Mouse (Mus musculus): ENCODE measurements at regions not wholly inside any gene's neighbourhood (a gene's known extent, or its start where the extent isn't known, plus 50 kb on each side); places are given as distances from the start of the nearest gene placed in this dataset.

- no peak for TF ChIP-seq CTCF (IDR thresholded peaks at IDR 0.05; ENCODE audit: low read depth)
- no peak overlapping the region for H3K9ac ChIP-seq (replicated peaks)
- no peaks in the 10 kb centered on the region for H3K4me1 ChIP-seq (replicated peaks; ENCODE audit: control insufficient read depth in 2 of 2, insufficient read depth in 2 of 2, low read length in 1 of 2)
- no peak for ATAC-seq (ENCODE audit: insufficient read depth)
- no peak for DNase-seq (ENCODE audit: low read depth in 3 of 3, low spot score in 3 of 3)
- WGBS (ENCODE audit: insufficient replicate concordance) = 52% methylated on average over 3 of the region's 3 CpGs
- no peak overlapping the region for H3K27ac ChIP-seq
- H3K4me2 ChIP-seq (ENCODE audit: low read depth) = no peak overlapping the region
- H3K36me3 ChIP-seq (replicated peaks; ENCODE audit: control insufficient read depth, insufficient read depth, low read depth) = no peaks in the 10 kb centered on the region
- H3K27me3 ChIP-seq (ENCODE audit: control insufficient read depth, insufficient read depth, low read length) = no peaks in the 10 kb centered on the region
- no peaks in the 10 kb centered on the region for H3K9me3 ChIP-seq (ENCODE audit: control insufficient read depth, low read length)
- no peak overlapping the region for H3K4me3 ChIP-seq (ENCODE audit: insufficient read depth in 1 of 2, low read depth in 2 of 2, low read length in 2 of 2)
Observed at GRCm38 (mm10) chr8:18480081-18480480, 498.0 kb downstream of the Defb40 start.

GRCm38 (mm10) chr8:18478166-18478565, 499.9 kb downstream of the Defb40 start:
- no peaks in the 10 kb centered on the region for H3K27me3 ChIP-seq (ENCODE audit: control insufficient read depth, insufficient read depth, low read length)
- H3K9me3 ChIP-seq (ENCODE audit: control insufficient read depth, low read length) = no peaks in the 10 kb centered on the region
- no peaks in the 10 kb centered on the region for H3K36me3 ChIP-seq (replicated peaks; ENCODE audit: control insufficient read depth, insufficient read depth, low read depth)
- no peak overlapping the region for H3K9ac ChIP-seq (replicated peaks)
- ATAC-seq (ENCODE audit: insufficient read depth) = no peak
- no peak overlapping the region for H3K4me3 ChIP-seq (ENCODE audit: insufficient read depth in 1 of 2, low read depth in 2 of 2, low read length in 2 of 2)
- no peak overlapping the region for H3K27ac ChIP-seq
- H3K4me2 ChIP-seq (ENCODE audit: low read depth) = no peak overlapping the region
- 52% methylated on average over 4 of the region's 4 CpGs for WGBS (ENCODE audit: insufficient replicate concordance)
- no peak for DNase-seq (ENCODE audit: low read depth in 3 of 3, low spot score in 3 of 3)
- no peak for TF ChIP-seq EP300 (IDR thresholded peaks at IDR 0.05; ENCODE audit: low read depth)
- no peak for TF ChIP-seq CTCF (IDR thresholded peaks at IDR 0.05; ENCODE audit: low read depth)
- no peaks in the 10 kb centered on the region for H3K4me1 ChIP-seq (replicated peaks; ENCODE audit: control insufficient read depth in 2 of 2, insufficient read depth in 2 of 2, low read length in 1 of 2)

- Histone ChIP-seq H3K27me3 (ENCODE audit: control insufficient read depth, insufficient read depth, low read length) (no peaks in the 10 kb centered on the region), H3K27ac (no peak overlapping the region), H3K4me2 (ENCODE audit: low read depth) (no peak overlapping the region), H3K9me3 (ENCODE audit: control insufficient read depth, low read length) (no peaks in the 10 kb centered on the region), H3K4me3 (ENCODE audit: insufficient read depth in 1 of 2, low read depth in 2 of 2, low read length in 2 of 2) (no peak overlapping the region), H3K4me1 (replicated peaks; ENCODE audit: control insufficient read depth in 2 of 2, insufficient read depth in 2 of 2, low read length in 1 of 2) (no peaks in the 10 kb centered on the region), H3K36me3 (replicated peaks; ENCODE audit: control insufficient read depth, insufficient read depth, low read depth) (no peaks in the 10 kb centered on the region), H3K9ac (replicated peaks) (no peak overlapping the region)
- WGBS (ENCODE audit: insufficient replicate concordance) = 45% methylated on average over 7 of the region's 7 CpGs
- no peak for TF ChIP-seq CTCF (IDR thresholded peaks at IDR 0.05; ENCODE audit: low read depth)
- TF ChIP-seq EP300 (IDR thresholded peaks at IDR 0.05; ENCODE audit: low read depth) = no peak
- no peak for ATAC-seq (ENCODE audit: insufficient read depth)
- DNase-seq (ENCODE audit: low read depth in 3 of 3, low spot score in 3 of 3) = no peak
Observed at GRCm38 (mm10) chr8:18467511-18467910, 510.5 kb downstream of the Defb40 start.

GRCm38 (mm10) chr8:18460609-18461008, 517.4 kb downstream of the Defb40 start:
- H3K27me3 ChIP-seq (ENCODE audit: control insufficient read depth, insufficient read depth, low read length) = no peaks in the 10 kb centered on the region
- H3K4me2 ChIP-seq (ENCODE audit: low read depth) = no peak overlapping the region
- H3K27ac ChIP-seq = no peak overlapping the region
- H3K4me3 ChIP-seq (ENCODE audit: insufficient read depth in 1 of 2, low read depth in 2 of 2, low read length in 2 of 2) = no peak overlapping the region
- no peak overlapping the region for H3K9ac ChIP-seq (replicated peaks)
- H3K4me1 ChIP-seq (replicated peaks; ENCODE audit: control insufficient read depth in 2 of 2, insufficient read depth in 2 of 2, low read length in 1 of 2) = no peaks in the 10 kb centered on the region
- ATAC-seq (ENCODE audit: insufficient read depth) = no peak
- no peaks in the 10 kb centered on the region for H3K9me3 ChIP-seq (ENCODE audit: control insufficient read depth, low read length)
- no peak for DNase-seq (ENCODE audit: low read depth in 3 of 3, low spot score in 3 of 3)
- no peaks in the 10 kb centered on the region for H3K36me3 ChIP-seq (replicated peaks; ENCODE audit: control insufficient read depth, insufficient read depth, low read depth)
- 43% methylated on average over 4 of the region's 4 CpGs for WGBS (ENCODE audit: insufficient replicate concordance)
- TF ChIP-seq CTCF (IDR thresholded peaks at IDR 0.05; ENCODE audit: low read depth) = no peak
- no peak for TF ChIP-seq EP300 (IDR thresholded peaks at IDR 0.05; ENCODE audit: low read depth)

- TF ChIP-seq CTCF (IDR thresholded peaks at IDR 0.05; ENCODE audit: low read depth) = no peak
- TF ChIP-seq EP300 (IDR thresholded peaks at IDR 0.05; ENCODE audit: low read depth) = no peak
- 69% methylated on average over 6 of the region's 6 CpGs for WGBS (ENCODE audit: insufficient replicate concordance)
Observed at GRCm38 (mm10) chr8:18457470-18457869, 520.6 kb downstream of the Defb40 start.

More at GRCm38 (mm10) chr8:18457470-18457869, 520.6 kb downstream of the Defb40 start:
- no peaks in the 10 kb centered on the region for H3K36me3 ChIP-seq (replicated peaks; ENCODE audit: control insufficient read depth, insufficient read depth, low read depth)
- H3K27me3 ChIP-seq (ENCODE audit: control insufficient read depth, insufficient read depth, low read length) = no peaks in the 10 kb centered on the region
- H3K4me3 ChIP-seq (ENCODE audit: insufficient read depth in 1 of 2, low read depth in 2 of 2, low read length in 2 of 2) = no peak overlapping the region
- H3K9me3 ChIP-seq (ENCODE audit: control insufficient read depth, low read length) = no peaks in the 10 kb centered on the region
- DNase-seq (ENCODE audit: low read depth in 3 of 3, low spot score in 3 of 3) (no peak), ATAC-seq (ENCODE audit: insufficient read depth) (no peak)
- H3K4me2 ChIP-seq (ENCODE audit: low read depth) = no peak overlapping the region
- H3K9ac ChIP-seq (replicated peaks) = no peak overlapping the region
- no peak overlapping the region for H3K27ac ChIP-seq
- H3K4me1 ChIP-seq (replicated peaks; ENCODE audit: control insufficient read depth in 2 of 2, insufficient read depth in 2 of 2, low read length in 1 of 2) = no peaks in the 10 kb centered on the region

Measured in liver, embryonic 14.5 days (tissue).